Mouse (Mus musculus) neural tube, embryonic 13.5 days (tissue): Measurements from ENCODE around the gene Gm10999. TPM values are rescaled to one million over a fixed set of nuclear protein-coding genes. Genes with fewer than 3 reads are reported as not detected.
"Not testable (repeated sequence)": the region's sequence is repeated elsewhere in the genome, so short reads cannot be mapped to it uniquely, and the experiment has no call there.

ENCODE experiments used
- ATAC-seq: fragments of 200-750 bp; cut with Nextera tagmentation; 2 replicates; pipeline ENCODE4 v1.8.0; 2017; ENCODE audit warnings: low read depth, mild to moderate bottlenecking, moderate TSS enrichment, moderate library complexity
- H3K27ac ChIP-seq: fragments of 300-500 bp; sonication (generic); replicated peaks from 2 replicates; pipeline ENCODE4 v1.5.1; 2015; ENCODE audit warnings: moderate library complexity, mild to moderate bottlenecking, inconsistent platforms
- H3K27me3 ChIP-seq: fragments of 300-500 bp; sonication (generic); 2 replicates; pipeline ENCODE4 v1.6.1; 2015; ENCODE audit warnings: mild to moderate bottlenecking, inconsistent platforms
- H3K36me3 ChIP-seq: fragments of 300-500 bp; sonication (generic); 2 replicates; pipeline ENCODE4 v1.6.1; 2015; ENCODE audit warnings: mild to moderate bottlenecking, inconsistent platforms
- H3K4me1 ChIP-seq: fragments of 300-500 bp; sonication (generic); replicated peaks from 2 replicates; pipeline ENCODE4 v1.6.1; 2015; ENCODE audit warnings: inconsistent platforms
- H3K4me2 ChIP-seq: fragments of 300-500 bp; sonication (generic); 2 replicates; pipeline ENCODE4 v1.6.1; 2015; ENCODE audit warnings: inconsistent platforms, mild to moderate bottlenecking, moderate library complexity
- H3K4me3 ChIP-seq: fragments of 300-500 bp; sonication (generic); 2 replicates; pipeline ENCODE4 v1.5.1; 2015; ENCODE audit warnings: mild to moderate bottlenecking, inconsistent platforms
- H3K9ac ChIP-seq: fragments of 300-500 bp; sonication (generic); 2 replicates; pipeline ENCODE4 v1.6.1; 2015; ENCODE audit warnings: moderate library complexity, mild to moderate bottlenecking, inconsistent platforms
- H3K9me3 ChIP-seq: fragments of 300-500 bp; sonication (generic); 2 replicates; pipeline ENCODE4 v1.6.1; 2016; ENCODE audit warnings: inconsistent platforms
- WGBS: fragments of 180-500 bp; shearing (Covaris S2); methylation state at CpG from one replicate; pipeline ENCODE4 v1.1.7; 2015; 5-methylcytosine and 5-hydroxymethylcytosine counted together
- polyA plus RNA-seq: library from polyadenylated mRNA; unstranded; fragments of >200 nt; fragmentation: Nextera tagmentation; extraction: Ambion mirVana; gene quantifications from 2 replicates; pipeline ENCODE4 v1.2.1, GENCODE M21; 2015

Gene Gm10999
- polyA plus RNA-seq, result not detected in 2 replicates

- no peak within 1 kb of the TSS for H3K9ac ChIP-seq
- H3K27ac ChIP-seq, result no peak within 1 kb of the TSS
- H3K9me3 ChIP-seq, result no peaks in the 10 kb centered on the region
- no peaks in the 10 kb centered on the region for H3K36me3 ChIP-seq
- no peaks in the 10 kb centered on the region for H3K4me1 ChIP-seq
- H3K4me2 ChIP-seq, result no peak within 1 kb of the TSS
- WGBS, result 83% methylated on average over 1 of the region's 1 CpGs
- ATAC-seq, result no peak
- H3K4me3 ChIP-seq, result no peak within 1 kb of the TSS
- no peaks in the 10 kb centered on the region for H3K27me3 ChIP-seq
Observed at GRCm38 (mm10) chr8:129131561-129131960, at the start of gene Gm10999. Gene Gm10999, minus strand, starts transcription at chr8:129131661.

GRCm38 (mm10) chr8:129133475-129133874, 2.0 kb upstream of the Gm10999 start:
- H3K27me3 ChIP-seq, result no peaks in the 10 kb centered on the region
- H3K4me2 ChIP-seq, result no peak overlapping the region
- H3K4me3 ChIP-seq, result no peak overlapping the region
- no peaks in the 10 kb centered on the region for H3K36me3 ChIP-seq
- no peak for ATAC-seq
- H3K27ac ChIP-seq, result no peak overlapping the region
- no peaks in the 10 kb centered on the region for H3K9me3 ChIP-seq
- no peak overlapping the region for H3K9ac ChIP-seq
- no peaks in the 10 kb centered on the region for H3K4me1 ChIP-seq

- not testable (repeated sequence) for H3K36me3 ChIP-seq, H3K9ac ChIP-seq, H3K27me3 ChIP-seq, H3K4me2 ChIP-seq, H3K4me1 ChIP-seq, H3K4me3 ChIP-seq, H3K9me3 ChIP-seq, H3K27ac ChIP-seq, ATAC-seq
- 46% methylated on average over 3 of the region's 3 CpGs for WGBS
Observed at GRCm38 (mm10) chr8:129115761-129116160, 15.7 kb downstream of the Gm10999 start.

Other genes with a start within 250 kb of the Gm10999 start
- not detected in 2 replicates for gene Ccdc7a, start 66.1 kb downstream of the Gm10999 start, polyA plus RNA-seq
- gene Ccdc7b, start 64.5 kb downstream of the Gm10999 start, polyA plus RNA-seq, result not detected in 2 replicates
- gene 2610044O15Rik8, start 102.7 kb upstream of the Gm10999 start, polyA plus RNA-seq, result 24.8 and 27.8 TPM in 2 replicates